Mouse (Mus musculus): Measurements from ENCODE around the gene Gm5861.
"Not testable (repeated sequence)": the region's sequence is repeated elsewhere in the genome, so short reads cannot be mapped to it uniquely, and the experiment has no call there.

The Gm5861 gene

GRCm38 (mm10) chr5:11182772-11183171 lies at the start of gene Gm5861:
Gm5861 (plus strand) TSS chr5:11183072.
- DNase-seq (ENCODE audit: low spot score), result not testable (repeated sequence)

GRCm38 (mm10) chr5:11138031-11138430 lies 44.8 kb upstream of the Gm5861 start:
- DNase-seq (ENCODE audit: low spot score), result not testable (repeated sequence)
